Mouse (Mus musculus) liver, adult (tissue): ENCODE data around the gene Plekhg2.

Source experiments
- GATA4 ChIP-seq: IDR thresholded peaks from 2 replicates; pipeline ENCODE4 v1.6.1; 2014; ENCODE audit warnings: mild to moderate bottlenecking, low read length; ENCODE audit not compliant: insufficient replicate concordance

The Plekhg2 gene

DNA sequence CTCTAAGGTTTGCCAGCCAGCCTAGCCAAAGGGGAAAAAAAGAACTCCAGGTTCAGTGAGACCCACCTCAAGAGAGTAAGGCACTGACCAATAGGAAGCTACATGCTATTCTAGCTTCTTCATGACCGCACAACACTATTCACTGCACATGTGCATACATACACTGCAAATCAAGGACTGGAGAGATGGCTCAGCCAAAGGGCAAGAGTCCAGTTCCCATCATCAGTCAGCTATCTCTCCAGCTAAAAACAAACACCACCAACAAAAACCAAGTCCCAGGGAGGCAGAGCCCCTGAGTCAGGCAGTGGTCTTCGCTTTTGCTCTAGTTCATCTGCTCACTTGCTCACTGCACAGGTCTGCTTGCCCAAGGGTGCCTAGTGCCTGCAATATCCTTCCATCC lies 44.1 kb downstream of the Plekhg2 start:
- no peak for TF ChIP-seq GATA4

DNA sequence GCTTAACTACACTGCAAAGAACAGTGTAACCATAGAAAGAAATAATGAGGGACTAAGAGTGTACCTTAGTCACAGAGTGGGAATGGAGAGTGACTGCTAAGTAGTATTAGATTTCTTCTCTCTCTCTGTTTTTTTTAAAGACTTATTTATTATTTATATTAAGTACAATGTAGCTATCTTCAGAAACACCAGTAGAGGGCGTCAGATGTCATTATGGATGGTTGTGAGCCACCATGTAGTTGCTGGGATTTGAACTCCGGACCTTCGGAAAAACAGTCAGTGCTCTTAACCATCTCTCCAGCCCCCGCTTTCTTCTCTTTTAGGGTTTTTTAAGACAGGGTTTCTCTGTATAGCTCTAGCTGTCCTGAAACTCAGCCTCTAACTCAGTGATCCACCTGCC lies 45.9 kb downstream of the Plekhg2 start:
- no peak for TF ChIP-seq GATA4

- TF ChIP-seq GATA4 = no peak
Observed at GRCm38 (mm10) chr7:28325293-28325692, 47.1 kb downstream of the Plekhg2 start.

DNA sequence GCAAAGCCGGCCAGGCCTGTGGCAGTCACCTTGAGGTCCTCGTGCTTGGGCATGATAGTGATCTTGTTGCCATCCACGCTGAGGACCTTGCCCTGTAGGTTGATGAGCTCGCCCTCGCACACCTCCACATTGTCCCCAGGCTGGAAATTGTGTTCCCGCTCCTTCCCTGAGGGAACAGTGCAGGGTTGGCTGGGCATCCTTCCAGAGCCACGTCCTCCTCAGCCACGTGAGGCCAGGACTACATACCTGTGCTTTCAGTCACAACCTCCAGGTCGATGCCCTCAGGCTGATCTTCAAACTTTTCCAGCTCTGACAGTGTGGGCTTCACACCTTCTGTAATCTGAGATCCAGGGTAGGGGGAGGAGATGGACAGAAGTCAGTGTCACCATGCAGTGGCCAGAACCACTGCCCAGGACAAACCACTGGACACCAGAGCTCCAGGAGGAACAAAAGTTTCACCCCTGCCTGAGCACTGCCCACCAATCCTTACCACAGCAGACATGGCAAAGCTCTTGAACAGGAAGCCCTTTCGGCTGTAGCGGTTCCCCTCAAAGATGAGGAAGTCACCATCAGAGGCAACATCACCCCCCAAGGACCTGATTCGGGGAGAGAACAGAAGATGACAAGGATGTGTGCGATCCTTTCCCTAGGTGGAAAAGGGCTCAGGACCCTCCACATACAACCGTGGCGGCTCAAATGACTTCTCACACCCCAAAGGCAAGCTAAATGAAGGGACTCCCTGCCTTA lies 50.3 kb downstream of the Plekhg2 start:
- no peak for TF ChIP-seq GATA4

DNA sequence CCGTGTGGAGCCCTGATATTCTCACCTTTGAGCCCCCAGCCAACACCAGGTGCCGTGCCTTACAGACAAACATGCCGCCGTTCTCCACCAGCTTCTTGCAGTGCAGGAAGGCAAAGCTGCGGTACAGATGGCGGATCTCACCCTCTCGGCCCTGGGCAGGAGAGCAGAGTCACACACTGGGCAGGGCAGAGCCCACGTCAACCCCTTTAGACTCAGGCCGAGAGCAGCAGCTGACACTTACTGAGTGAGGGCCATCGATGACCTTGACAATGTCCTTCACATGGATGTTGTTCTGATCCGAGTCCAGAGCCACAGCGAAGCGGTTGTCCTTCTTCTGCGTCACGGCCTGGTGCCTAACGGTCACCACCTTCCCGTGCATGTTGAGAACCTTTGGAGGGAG lies 53.7 kb downstream of the Plekhg2 start:
- TF ChIP-seq GATA4 = no peak

- no peak for TF ChIP-seq GATA4
Observed at GRCm38 (mm10) chr7:28318036-28318435, 54.4 kb downstream of the Plekhg2 start.

DNA sequence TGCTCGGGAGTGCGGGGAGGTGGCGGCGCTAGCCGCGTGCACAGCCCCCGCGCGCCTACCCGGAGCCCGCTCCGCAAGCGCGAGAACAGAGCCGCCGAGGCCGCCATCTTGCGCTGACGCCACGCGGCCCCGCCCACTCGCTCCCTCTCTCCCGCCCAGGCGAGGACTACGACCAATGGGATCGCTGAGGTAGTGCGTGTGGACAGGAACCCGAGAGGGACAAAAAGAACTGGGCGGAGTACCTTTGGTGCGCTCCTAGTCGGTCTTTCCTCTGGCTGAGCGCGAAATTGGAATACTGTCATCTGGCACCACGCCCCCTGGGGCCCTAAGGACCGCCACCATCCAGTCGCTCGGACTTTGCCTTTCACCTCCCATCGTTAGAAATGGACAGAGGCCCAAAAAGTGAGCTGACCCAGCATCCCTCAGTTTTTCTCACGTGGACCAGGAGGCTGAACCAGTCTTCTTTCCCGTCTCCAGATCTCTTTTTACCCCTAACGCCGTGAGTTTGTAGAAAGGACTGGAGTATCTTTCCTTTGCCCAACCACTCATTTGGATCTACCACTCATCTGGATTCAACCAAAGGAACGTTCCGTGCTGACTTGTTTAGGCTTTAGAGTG lies 60.4 kb downstream of the Plekhg2 start, which contains the start of gene Timm50:
Timm50 (minus strand) TSS at position 147 of the 618 bp plus-strand sequence.
- no peak; the same call in 1 of the 2 replicates for TF ChIP-seq GATA4

GRCm38 (mm10) chr7:28311151-28311925 lies 61.1 kb downstream of the Plekhg2 start:
- no peak for TF ChIP-seq GATA4

- TF ChIP-seq GATA4 = no peak
Observed at GRCm38 (mm10) chr7:28309737-28310136, 62.7 kb downstream of the Plekhg2 start.
